13 mouse cellular contexts compared by ENCODE assay signal in genomic region chr11:50757741-50758140, GRCm38 (mm10).
DNase-seq lines count a peak whose midpoint lies in the region; ATAC-seq and TF ChIP-seq lines count a peak whose summit lies in the region.
"Had no signal": no experiment of that assay in that cellular context is flagged by ENCODE, and none has a peak within 500 bp of the region (broad histone marks: within the 10 kb centered on the region; RNA-seq: fewer than 3 reads in every experiment).

No protein-coding gene starts in this region.

- H3K4me2 ChIP-seq in embryonic facial prominence, embryonic 11.5 days (ENCODE audit: low read depth, low read length), result no peak overlapping the region
- H3K4me2 ChIP-seq: hindbrain, embryonic 12.5 days; liver, embryonic 13.5 days had no signal

- H3K27me3 ChIP-seq in embryonic facial prominence, embryonic 11.5 days (ENCODE audit: control insufficient read depth, insufficient read depth, low read length), result no peaks in the 10 kb centered on the region
- no peaks in the 10 kb centered on the region for H3K27me3 ChIP-seq in embryonic facial prominence, embryonic 10.5 days (replicated peaks; ENCODE audit: low read depth, poor library complexity, severe bottlenecking)
- H3K27me3 ChIP-seq: hindbrain, embryonic 12.5 days; liver, embryonic 13.5 days had no signal

- no peak for TF ChIP-seq POLR2A in lung, adult 2 months (IDR thresholded peaks at IDR 0.05; ENCODE audit: borderline replicate concordance, extremely low read depth, low read depth, low read length)

- TF ChIP-seq CTCF in lung, adult 2 months (IDR thresholded peaks at IDR 0.05; ENCODE audit: insufficient read depth, low read length), result peak; percentile 32; the same call in 1 of the 2 replicates

- no peaks in the 10 kb centered on the region for H3K9me3 ChIP-seq in embryonic facial prominence, embryonic 11.5 days (replicated peaks; ENCODE audit: control insufficient read depth, low read length)
- H3K9me3 ChIP-seq in embryonic facial prominence, embryonic 10.5 days, result no peaks in the 10 kb centered on the region
- H3K9me3 ChIP-seq: hindbrain, embryonic 12.5 days; liver, embryonic 13.5 days had no signal

- peak; percentile 22 for DNase-seq in embryonic facial prominence, embryonic 11.5 days (ENCODE audit: low spot score)
- DNase-seq in embryonic facial prominence, embryonic 10.5 days (ENCODE audit: low spot score), result no peak
- no peak for DNase-seq in lung, adult 2 months
- no peak for DNase-seq in lung, postnatal 14 days
- DNase-seq in ES-CJ7 (ENCODE audit: low read depth, low spot score), result peak; percentile 79
- DNase-seq in induced T-regulatory cell, adult 2 months (ENCODE audit: low read depth), result peak; percentile 6
- DNase-seq in c-Kit-positive CD71-positive TER-119-positive erythroid progenitor cells, embryonic 14.5 days (ENCODE audit: low spot score), result no peak
- no peak for DNase-seq in right cerebral cortex, postnatal 10 days (ENCODE audit: low spot score in 2 of 2)
- DNase-seq: cerebellum, adult 11 months; gastrocnemius, postnatal 25 days; liver, embryonic 13.5 days had no signal

- 58% methylated on average over 4 of the region's 4 CpGs for WGBS in embryonic facial prominence, embryonic 11.5 days
- WGBS in embryonic facial prominence, embryonic 10.5 days, result 52% methylated on average over 4 of the region's 4 CpGs
- 59% methylated on average over 4 of the region's 4 CpGs for WGBS in lung, adult 2 months

- no peaks in the 10 kb centered on the region for H3K4me1 ChIP-seq in embryonic facial prominence, embryonic 11.5 days (ENCODE audit: control insufficient read depth, insufficient read depth, low read length)
- H3K4me1 ChIP-seq in embryonic facial prominence, embryonic 10.5 days, result no peaks in the 10 kb centered on the region
- no peaks in the 10 kb centered on the region for H3K4me1 ChIP-seq in lung, adult 2 months (ENCODE audit: control insufficient read depth, insufficient read depth, low read length)
- H3K4me1 ChIP-seq: hindbrain, embryonic 12.5 days; liver, embryonic 13.5 days had no signal

- ATAC-seq in embryonic facial prominence, embryonic 11.5 days (replicated peaks; ENCODE audit: insufficient number of reproducible peaks, low FRiP score, low TSS enrichment, low read depth), result no peak

- H3K36me3 ChIP-seq in embryonic facial prominence, embryonic 11.5 days (replicated peaks; ENCODE audit: control insufficient read depth, insufficient read depth, low read depth, low read length), result no peaks in the 10 kb centered on the region
- H3K36me3 ChIP-seq in embryonic facial prominence, embryonic 10.5 days (replicated peaks), result no peaks in the 10 kb centered on the region
- H3K36me3 ChIP-seq: hindbrain, embryonic 12.5 days; liver, embryonic 13.5 days had no signal

- H3K27ac ChIP-seq in embryonic facial prominence, embryonic 11.5 days (replicated peaks; ENCODE audit: low read depth, low read length), result no peak overlapping the region
- H3K27ac ChIP-seq in embryonic facial prominence, embryonic 10.5 days (replicated peaks), result no peak overlapping the region
- H3K27ac ChIP-seq: hindbrain, embryonic 12.5 days; liver, embryonic 13.5 days had no signal

- H3K4me3 ChIP-seq in embryonic facial prominence, embryonic 11.5 days (ENCODE audit: low read depth, low read length), result no peak overlapping the region
- H3K4me3 ChIP-seq in embryonic facial prominence, embryonic 10.5 days, result no peak overlapping the region
- H3K4me3 ChIP-seq in lung, adult 2 months (replicated peaks; ENCODE audit: extremely low read depth, low read depth, low read length), result no peak overlapping the region
- H3K4me3 ChIP-seq: erythroblast, embryonic 14.5 days; hindbrain, embryonic 12.5 days; liver, embryonic 13.5 days had no signal

- H3K9ac ChIP-seq in embryonic facial prominence, embryonic 11.5 days (replicated peaks; ENCODE audit: low read length), result no peak overlapping the region
- H3K9ac ChIP-seq: hindbrain, embryonic 12.5 days; liver, embryonic 13.5 days had no signal

Comparison
In these comparisons a context has a peak if more than half of its experiments do, and no peak if none do; other contexts are left out.
1. DNase-seq: peak in embryonic facial prominence, embryonic 11.5 days (single experiment), ES-CJ7 (single experiment) and induced T-regulatory cell, adult 2 months (single experiment); none in embryonic facial prominence, embryonic 10.5 days (single experiment), lung, adult 2 months (single experiment), lung, postnatal 14 days (single experiment), c-Kit-positive CD71-positive TER-119-positive erythroid progenitor cells, embryonic 14.5 days (single experiment) and right cerebral cortex, postnatal 10 days (0 of 2).